Mouse (Mus musculus): Measurements from ENCODE around the gene Ehhadh. TPM values are rescaled to one million over a fixed set of nuclear protein-coding genes. Genes with fewer than 3 reads are reported as not detected.

The Ehhadh gene
- total and polyA plus RNA-seq, 3 experiments = 5.3 to 6.6 TPM; not detected in 1

- H3K4me3 ChIP-seq (ENCODE audit: control insufficient read depth in 1 of 2, insufficient read depth in 1 of 2, low read depth in 2 of 2, low read length in 2 of 2) = no peak overlapping the region
- DNase-seq (ENCODE audit: low read depth, low spot score) = no peak
- H3K79me2 ChIP-seq (ENCODE audit: control insufficient read depth, insufficient read depth, low read length, poor library complexity) = no peaks in the 10 kb centered on the region
- no peaks in the 10 kb centered on the region for H3K27me3 ChIP-seq (ENCODE audit: control insufficient read depth in 1 of 2, insufficient read depth in 2 of 2, low read length in 2 of 2)
- H3K36me3 ChIP-seq (ENCODE audit: control insufficient read depth in 1 of 2, insufficient read depth in 2 of 2, low read length in 2 of 2) = 0 out of 4 replicates have a peak, but pooled peaks cover 0 to 4% of the 10 kb centered on the region in 2 experiments
- peaks cover 0 to 8% of the 10 kb centered on the region in 2 experiments; a peak in 1 of 4 replicates for H3K4me1 ChIP-seq (ENCODE audit: control insufficient read depth in 1 of 2, insufficient read depth in 2 of 2, low read length in 2 of 2)
- H3K9ac ChIP-seq (ENCODE audit: control insufficient read depth, low read depth, low read length, poor library complexity, severe bottlenecking) = no peak overlapping the region
- no peaks in the 10 kb centered on the region for H3K9me3 ChIP-seq (replicated peaks; ENCODE audit: insufficient read depth, low read length)
- no peak for TF ChIP-seq ZMIZ1 (IDR thresholded peaks at IDR 0.05; ENCODE audit: low read depth, low read length)
- no peak for TF ChIP-seq POLR2AphosphoS2 (IDR thresholded peaks at IDR 0.05; ENCODE audit: low read length)
- TF ChIP-seq SMC3 (IDR thresholded peaks at IDR 0.05; ENCODE audit: low read depth, low read length) = no peak
- TF ChIP-seq CHD1 (IDR thresholded peaks at IDR 0.05; ENCODE audit: low read depth, low read length) = no peak
- no peak for TF ChIP-seq MEF2A (IDR thresholded peaks at IDR 0.05; ENCODE audit: extremely low read depth, insufficient replicate concordance, low read depth, low read length, poor library complexity, severe bottlenecking)
- TF ChIP-seq USF2 (IDR thresholded peaks at IDR 0.05; ENCODE audit: borderline replicate concordance in 1 of 2, insufficient read depth in 1 of 2, low read depth in 1 of 2, low read length in 2 of 2) = no peak
- no peak for TF ChIP-seq USF1 (IDR thresholded peaks at IDR 0.05; ENCODE audit: low read depth, low read length)
- TF ChIP-seq KAT2A (conservative IDR thresholded peaks at IDR 0.05; ENCODE audit: low read depth, low read length) = no peak
- TF ChIP-seq ZC3H11A (IDR thresholded peaks at IDR 0.05; ENCODE audit: low read depth, low read length) = no peak
- TF ChIP-seq POLR2AphosphoS5 (IDR thresholded peaks at IDR 0.05; ENCODE audit: borderline replicate concordance, low read depth, low read length) = no peak
- no peak for TF ChIP-seq UBTF (IDR thresholded peaks at IDR 0.05; ENCODE audit: borderline replicate concordance, insufficient read depth, low read depth, low read length)
- TF ChIP-seq MAZ (IDR thresholded peaks at IDR 0.05; ENCODE audit: low read depth, low read length) = no peak
- TF ChIP-seq EP300 (IDR thresholded peaks at IDR 0.05; ENCODE audit: low read depth in 1 of 2, low read length in 2 of 2) = no peak
- TF ChIP-seq JUND (IDR thresholded peaks at IDR 0.05; ENCODE audit: low read depth, low read length) = no peak
- TF ChIP-seq NELFE (IDR thresholded peaks at IDR 0.05; ENCODE audit: low read depth, low read length) = no peak
- no peak overlapping the region for H3K27ac ChIP-seq (ENCODE audit: control insufficient read depth, low read depth, low read length)
Measured at GRCm38 (mm10) chr16:21831764-21832163, 44.2 kb upstream of the Ehhadh start.

GRCm38 (mm10) chr16:21830784-21831183 lies 43.2 kb upstream of the Ehhadh start:
- Histone ChIP-seq H3K4me1 (ENCODE audit: control insufficient read depth in 1 of 2, insufficient read depth in 2 of 2, low read length in 2 of 2) (peaks cover 0 to 8% of the 10 kb centered on the region in 2 experiments; a peak in 1 of 4 replicates), H3K27ac (ENCODE audit: control insufficient read depth, low read depth, low read length) (no peak overlapping the region), H3K4me3 (ENCODE audit: control insufficient read depth in 1 of 2, insufficient read depth in 1 of 2, low read depth in 2 of 2, low read length in 2 of 2) (no peak overlapping the region), H3K79me2 (ENCODE audit: control insufficient read depth, insufficient read depth, low read length, poor library complexity) (no peaks in the 10 kb centered on the region), H3K27me3 (ENCODE audit: control insufficient read depth in 1 of 2, insufficient read depth in 2 of 2, low read length in 2 of 2) (no peaks in the 10 kb centered on the region), H3K36me3 (ENCODE audit: control insufficient read depth in 1 of 2, insufficient read depth in 2 of 2, low read length in 2 of 2) (0 out of 4 replicates have a peak, but pooled peaks cover 0 to 4% of the 10 kb centered on the region in 2 experiments), H3K9ac (ENCODE audit: control insufficient read depth, low read depth, low read length, poor library complexity, severe bottlenecking) (no peak overlapping the region), H3K9me3 (replicated peaks; ENCODE audit: insufficient read depth, low read length) (no peaks in the 10 kb centered on the region)
- no peak for DNase-seq (ENCODE audit: low read depth, low spot score)
- no peak for TF ChIP-seq TAL1 (IDR thresholded peaks at IDR 0.05; ENCODE audit: low read length)

Measured in MEL (cell line).